In genomic region chr10:60287161-60287560, GRCm38 (mm10) we compare ENCODE assay signal across 14 mouse cellular contexts. TPM values are rescaled to one million over a fixed set of nuclear protein-coding genes. Genes with fewer than 3 reads are reported as not detected.
DNase-seq lines count a peak whose midpoint lies in the region; ATAC-seq and TF ChIP-seq lines count a peak whose summit lies in the region.
"Had no signal": no experiment of that assay in that cellular context is flagged by ENCODE, and none has a peak within 500 bp of the region (broad histone marks: within the 10 kb centered on the region; RNA-seq: fewer than 3 reads in every experiment).

No protein-coding gene starts in this region.

- H3K4me1 ChIP-seq in forebrain, postnatal 0 days (ENCODE audit: insufficient read depth), result peaks cover 35% of the 10 kb centered on the region
- peaks cover 41% of the 10 kb centered on the region for H3K4me1 ChIP-seq in forebrain, embryonic 14.5 days (ENCODE audit: control insufficient read depth, insufficient read depth, low read length)

- no peaks in the 10 kb centered on the region for H3K27me3 ChIP-seq in forebrain, postnatal 0 days (ENCODE audit: insufficient read depth, low read length)
- no peaks in the 10 kb centered on the region for H3K27me3 ChIP-seq in forebrain, embryonic 14.5 days (replicated peaks; ENCODE audit: control insufficient read depth, insufficient read depth, low read length)
- H3K27me3 ChIP-seq: heart, embryonic 15.5 days; limb, embryonic 15.5 days; stomach, embryonic 15.5 days had no signal

- H3K9ac ChIP-seq in forebrain, postnatal 0 days, result no peak overlapping the region
- H3K9ac ChIP-seq in forebrain, embryonic 14.5 days (ENCODE audit: low read length), result no peak overlapping the region
- H3K9ac ChIP-seq: heart, embryonic 15.5 days; limb, embryonic 15.5 days; lung, embryonic 14.5 days; stomach, embryonic 15.5 days had no signal

- H3K4me2 ChIP-seq in forebrain, postnatal 0 days (ENCODE audit: low read depth), result no peak overlapping the region
- H3K4me2 ChIP-seq in forebrain, embryonic 14.5 days (ENCODE audit: low read length), result no peak overlapping the region
- H3K4me2 ChIP-seq: heart, embryonic 15.5 days; limb, embryonic 15.5 days; lung, embryonic 14.5 days; stomach, embryonic 15.5 days had no signal

- ATAC-seq in forebrain, postnatal 0 days, result no peak
- ATAC-seq in forebrain, embryonic 14.5 days, result no peak

- WGBS in forebrain, postnatal 0 days, result 90% methylated on average over 4 of the region's 4 CpGs
- 83% methylated on average over 4 of the region's 4 CpGs for WGBS in forebrain, embryonic 14.5 days

- H3K4me3 ChIP-seq in forebrain, postnatal 0 days (ENCODE audit: low read depth, low read length), result no peak overlapping the region
- H3K4me3 ChIP-seq in forebrain, embryonic 14.5 days (ENCODE audit: low read depth, low read length), result no peak overlapping the region
- H3K4me3 ChIP-seq in layer of hippocampus, adult 2 months, result no peak overlapping the region
- H3K4me3 ChIP-seq: heart, embryonic 15.5 days; limb, embryonic 15.5 days; stomach, embryonic 15.5 days had no signal

- no peaks in the 10 kb centered on the region for H3K9me3 ChIP-seq in forebrain, postnatal 0 days (ENCODE audit: low read length)
- H3K9me3 ChIP-seq in forebrain, embryonic 14.5 days (replicated peaks; ENCODE audit: control insufficient read depth, low read length), result no peaks in the 10 kb centered on the region
- H3K9me3 ChIP-seq: heart, embryonic 15.5 days; limb, embryonic 15.5 days; stomach, embryonic 15.5 days had no signal

- H3K36me3 ChIP-seq in forebrain, postnatal 0 days (ENCODE audit: insufficient read depth), result peaks cover 4% of the 10 kb centered on the region
- H3K36me3 ChIP-seq in forebrain, embryonic 14.5 days (ENCODE audit: control insufficient read depth, insufficient read depth, low read length), result 0 out of 2 replicates have a peak, but pooled peaks cover 5% of the 10 kb centered on the region
- H3K36me3 ChIP-seq: heart, embryonic 15.5 days had no signal

- H3K27ac ChIP-seq in forebrain, postnatal 0 days (ENCODE audit: low read depth, low read length), result peak overlapping the region; percentile 35; the same call in 1 of the 2 replicates
- no peak overlapping the region for H3K27ac ChIP-seq in forebrain, embryonic 14.5 days (ENCODE audit: low read depth, low read length)
- peak overlapping the region; percentile 99 for H3K27ac ChIP-seq in layer of hippocampus, adult 2 months
- H3K27ac ChIP-seq: heart, embryonic 15.5 days; stomach, embryonic 15.5 days had no signal

- no peak for DNase-seq in forebrain, postnatal 0 days
- DNase-seq in forebrain, embryonic 14.5 days (ENCODE audit: low spot score), result no peak
- DNase-seq in layer of hippocampus, adult 2 months (ENCODE audit: low spot score in 2 of 2), result no peak
- DNase-seq in layer of hippocampus, postnatal 36 days, result no peak
- peak; percentile 48 for DNase-seq in A20 (ENCODE audit: low read depth, low spot score)
- peak; percentile 58 for DNase-seq in gonadal fat pad, adult 2 months (ENCODE audit: low read depth)
- no peak for DNase-seq in adrenal gland, postnatal 4 days (ENCODE audit: low spot score in 2 of 2)
- DNase-seq: cerebellum, adult 9-10 months; lung, embryonic 14.5 days; right cerebral cortex, postnatal 4 days; thymus, postnatal 25 days had no signal

- no peak for TF ChIP-seq CTCF in forebrain, postnatal 0 days (IDR thresholded peaks at IDR 0.05; ENCODE audit: low read depth)
- no peak for TF ChIP-seq CTCF in layer of hippocampus, adult 2 months (conservative IDR thresholded peaks at IDR 0.05)

RNA-seq across cellular contexts. Expression of gene Psap, which starts 9.7 kb away (rescaled TPM):
- total RNA-seq in forebrain, postnatal 0 days (2014; rRNA removed), result 577 and 690 TPM in 2 replicates
- polyA plus RNA-seq in forebrain, postnatal 0 days (2015; fragmentation: Nextera tagmentation; extraction: Ambion mirVana), result 229 and 259 TPM in 2 replicates
- 164 and 170 TPM in 2 replicates for polyA plus RNA-seq in forebrain, embryonic 14.5 days (2014; fragmentation: Nextera tagmentation; extraction: Ambion mirVana)
- 1,000 to 10,000 TPM; 1,331 to 1,399 TPM for total RNA-seq in layer of hippocampus, adult 2 months (2021)
- total RNA-seq in layer of hippocampus, postnatal 36 days (2021), result 1,000 to 10,000 TPM; 1,330 to 1,401 TPM
- polyA plus RNA-seq in gonadal fat pad, adult 2 months (2012; rRNA removed), result 1,616 and 1,617 TPM in 2 replicates
- 100 to 1,000 TPM; 671 to 696 TPM for total RNA-seq in adrenal gland, postnatal 4 days (2021)

RNA-seq across cellular contexts. Expression of gene Vsir, which starts 59.5 kb away (rescaled TPM):
- total RNA-seq in forebrain, postnatal 0 days (2014; rRNA removed), result 6.8 and 9.3 TPM in 2 replicates
- polyA plus RNA-seq in forebrain, postnatal 0 days (2015; fragmentation: Nextera tagmentation; extraction: Ambion mirVana), result 2.5 TPM in 2 replicates
- 2.1 and 2.3 TPM in 2 replicates for polyA plus RNA-seq in forebrain, embryonic 14.5 days (2014; fragmentation: Nextera tagmentation; extraction: Ambion mirVana)
- total RNA-seq in layer of hippocampus, adult 2 months (2021), result 10 to 100 TPM; 17.6 to 23.2 TPM
- total RNA-seq in layer of hippocampus, postnatal 36 days (2021), result 10 to 100 TPM; 19.8 to 22.9 TPM
- polyA plus RNA-seq in gonadal fat pad, adult 2 months (2012; rRNA removed), result 63.4 and 89.7 TPM in 2 replicates
- 10 to 100 TPM; 15.7 to 16.5 TPM for total RNA-seq in adrenal gland, postnatal 4 days (2021)

Comparison
In these comparisons a context has a peak if more than half of its experiments do, and no peak if none do; other contexts are left out.
1. DNase-seq: peak in A20 (single experiment) and gonadal fat pad, adult 2 months (single experiment); none in forebrain, postnatal 0 days (single experiment), forebrain, embryonic 14.5 days (single experiment), layer of hippocampus, adult 2 months (0 of 2), layer of hippocampus, postnatal 36 days (0 of 2) and adrenal gland, postnatal 4 days (0 of 2).